Mouse (Mus musculus): ENCODE data around the gene Gria2. TPM values are rescaled to one million over a fixed set of nuclear protein-coding genes. Genes with fewer than 3 reads are reported as not detected.

The Gria2 gene
- polyA plus RNA-seq, 1 experiment = not detected

DNA sequence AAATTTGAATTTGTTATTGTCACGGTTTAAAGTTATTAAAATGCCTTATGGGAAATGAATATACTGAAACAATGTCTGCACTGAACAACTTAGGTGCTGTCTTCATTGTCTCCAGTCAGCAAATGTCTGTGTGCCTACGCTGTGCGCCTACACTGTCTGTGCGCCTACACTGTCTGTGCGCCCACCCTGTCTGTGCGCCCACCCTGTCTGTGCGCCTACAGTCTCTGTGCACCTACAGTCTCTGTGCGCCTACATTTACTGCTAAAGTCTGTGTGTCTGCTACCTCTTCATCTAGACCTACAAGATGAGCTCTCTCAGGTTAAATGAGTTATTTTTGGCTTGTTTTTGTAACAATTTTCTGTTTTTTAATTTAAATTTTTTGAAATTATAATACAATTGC lies 107.7 kb downstream of the Gria2 start:
- Histone ChIP-seq H3K4me1 (ENCODE audit: control insufficient read depth, insufficient read depth, low read length) (no peaks in the 10 kb centered on the region), H3K4me3 (replicated peaks; ENCODE audit: control insufficient read depth, low read depth, low read length) (no peak overlapping the region), H3K27ac (ENCODE audit: control insufficient read depth, insufficient read depth, low read depth, low read length, poor library complexity) (no peak overlapping the region)
- 90% methylated on average over 8 of the region's 8 CpGs for WGBS
- no peak for TF ChIP-seq CTCF (IDR thresholded peaks at IDR 0.05; ENCODE audit: control insufficient read depth, insufficient read depth, low read length)
- TF ChIP-seq POLR2A (IDR thresholded peaks at IDR 0.05; ENCODE audit: borderline replicate concordance, control insufficient read depth, low read depth, low read length) = no peak

DNA sequence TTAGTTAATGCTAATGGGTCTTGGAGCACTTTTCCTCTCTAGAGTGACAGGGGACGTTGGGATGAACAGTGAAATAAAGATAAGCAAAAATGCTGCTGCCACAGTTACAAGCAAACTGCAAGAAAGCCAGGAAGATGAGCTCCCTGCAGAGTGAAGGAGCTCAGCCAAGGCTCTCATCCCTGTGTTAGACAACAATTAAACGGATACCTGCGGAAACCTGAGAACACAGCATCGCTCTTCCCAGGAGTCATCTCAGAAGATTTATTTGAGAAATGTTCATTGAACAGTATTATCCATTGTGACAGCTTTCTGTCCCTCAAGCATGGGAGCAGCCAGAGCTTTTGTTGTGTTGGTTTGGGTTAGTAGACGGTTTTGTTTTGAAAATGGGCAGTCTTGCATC lies 137.5 kb downstream of the Gria2 start:
- TF ChIP-seq CTCF (IDR thresholded peaks at IDR 0.05; ENCODE audit: control insufficient read depth, insufficient read depth, low read length) (no peak), POLR2A (IDR thresholded peaks at IDR 0.05; ENCODE audit: borderline replicate concordance, control insufficient read depth, low read depth, low read length) (no peak)
- H3K4me3 ChIP-seq (replicated peaks; ENCODE audit: control insufficient read depth, low read depth, low read length) = no peak overlapping the region
- 82% methylated on average over 5 of the region's 5 CpGs for WGBS
- H3K27ac ChIP-seq (ENCODE audit: control insufficient read depth, insufficient read depth, low read depth, low read length, poor library complexity) = no peak overlapping the region
- H3K4me1 ChIP-seq (ENCODE audit: control insufficient read depth, insufficient read depth, low read length) = no peaks in the 10 kb centered on the region

DNA sequence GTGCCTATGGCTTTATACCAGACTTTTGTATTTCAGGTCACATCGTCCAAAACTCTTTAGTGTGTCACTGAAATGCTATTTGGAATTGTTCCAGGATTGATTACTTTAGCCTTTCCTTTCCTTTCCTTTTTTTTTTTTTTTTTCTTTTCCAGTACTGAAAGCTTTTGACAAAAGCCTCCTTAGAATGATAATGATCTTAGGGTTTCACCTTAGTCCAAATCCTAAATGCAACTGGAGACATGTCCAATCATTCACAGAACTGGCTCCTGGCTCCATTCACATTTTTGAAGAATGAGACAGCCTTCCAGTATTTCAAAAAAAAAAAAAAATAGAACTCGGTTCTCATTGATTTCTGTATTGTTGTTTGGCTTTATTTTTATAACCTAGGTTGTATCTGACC lies 139.3 kb downstream of the Gria2 start:
- 69% methylated on average over 2 of the region's 2 CpGs for WGBS
- Histone ChIP-seq H3K27ac (ENCODE audit: control insufficient read depth, insufficient read depth, low read depth, low read length, poor library complexity) (no peak overlapping the region), H3K4me3 (replicated peaks; ENCODE audit: control insufficient read depth, low read depth, low read length) (no peak overlapping the region), H3K4me1 (ENCODE audit: control insufficient read depth, insufficient read depth, low read length) (no peaks in the 10 kb centered on the region)
- no peak for TF ChIP-seq CTCF (IDR thresholded peaks at IDR 0.05; ENCODE audit: control insufficient read depth, insufficient read depth, low read length)
- TF ChIP-seq POLR2A (IDR thresholded peaks at IDR 0.05; ENCODE audit: borderline replicate concordance, control insufficient read depth, low read depth, low read length) = no peak

DNA sequence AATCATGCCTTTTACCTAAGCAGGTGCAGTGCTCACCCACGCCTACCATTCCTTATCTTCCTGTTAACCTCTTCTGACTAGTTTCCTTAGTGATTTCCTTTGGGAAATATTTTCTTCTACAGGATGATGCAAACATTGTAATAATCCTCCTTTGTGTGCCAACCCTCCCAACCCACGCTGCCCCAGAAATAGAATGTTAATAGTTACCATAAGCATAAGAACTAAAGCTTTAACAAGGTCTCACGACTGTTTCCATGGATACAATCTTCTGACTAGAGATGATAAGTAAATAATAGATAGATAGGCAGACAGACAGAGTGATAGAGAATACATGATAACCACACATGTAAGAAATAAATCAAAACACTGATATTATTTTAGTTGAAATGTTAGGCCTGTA lies 140.8 kb downstream of the Gria2 start:
- no peaks in the 10 kb centered on the region for H3K4me1 ChIP-seq (ENCODE audit: control insufficient read depth, insufficient read depth, low read length)
- no peak for TF ChIP-seq POLR2A (IDR thresholded peaks at IDR 0.05; ENCODE audit: borderline replicate concordance, control insufficient read depth, low read depth, low read length)
- 60% methylated on average over 3 of the region's 3 CpGs for WGBS
- H3K4me3 ChIP-seq (replicated peaks; ENCODE audit: control insufficient read depth, low read depth, low read length) = no peak overlapping the region
- no peak overlapping the region for H3K27ac ChIP-seq (ENCODE audit: control insufficient read depth, insufficient read depth, low read depth, low read length, poor library complexity)

DNA sequence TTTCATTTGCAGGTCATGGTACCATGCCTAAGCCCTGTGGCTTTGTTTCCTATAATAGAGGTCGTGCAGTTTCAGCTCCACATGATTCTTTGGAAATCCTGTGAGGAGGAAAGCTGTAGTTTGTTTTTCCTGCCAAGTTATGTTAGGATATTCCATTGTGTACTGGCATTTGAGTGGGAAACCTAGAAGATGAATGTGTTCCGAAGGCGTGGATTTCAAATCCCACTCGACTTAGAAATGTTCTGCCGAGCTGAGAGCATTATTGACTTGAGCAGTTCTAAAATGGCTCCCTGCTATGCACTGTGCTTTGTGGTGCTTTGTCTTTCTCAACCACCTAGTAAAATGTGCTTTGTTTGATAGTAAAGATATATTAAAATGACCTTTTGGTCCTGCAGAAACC lies 150.4 kb downstream of the Gria2 start:
- 88% methylated on average over 5 of the region's 5 CpGs for WGBS
- Histone ChIP-seq H3K4me3 (replicated peaks; ENCODE audit: control insufficient read depth, low read depth, low read length) (no peak overlapping the region), H3K4me1 (ENCODE audit: control insufficient read depth, insufficient read depth, low read length) (no peaks in the 10 kb centered on the region), H3K27ac (ENCODE audit: control insufficient read depth, insufficient read depth, low read depth, low read length, poor library complexity) (no peak overlapping the region)
- no peak for TF ChIP-seq POLR2A (IDR thresholded peaks at IDR 0.05; ENCODE audit: borderline replicate concordance, control insufficient read depth, low read depth, low read length)
- no peak for TF ChIP-seq CTCF (IDR thresholded peaks at IDR 0.05; ENCODE audit: control insufficient read depth, insufficient read depth, low read length)

Other genes with a start within 250 kb of the Gria2 start
- not detected in 2 replicates for gene Glrb, start 110.8 kb upstream of the Gria2 start, polyA plus RNA-seq (2011; ENCODE audit: insufficient read depth, insufficient read length, low replicate concordance, missing spikeins)
- 0.74 and 1.8 TPM in 2 replicates for gene Pdgfc, start 233.6 kb upstream of the Gria2 start, polyA plus RNA-seq (2011; ENCODE audit: insufficient read depth, insufficient read length, low replicate concordance, missing spikeins)